Mouse (Mus musculus) kidney, adult 11 months (tissue): Measurements from ENCODE around the gene Hist1h2bg.
"Not testable (repeated sequence)": the region's sequence is repeated elsewhere in the genome, so short reads cannot be mapped to it uniquely, and the experiment has no call there.

Experiments
- DNase-seq: peaks from one replicate; pipeline ENCODE4 v3.0.0; 2022

Gene Hist1h2bg

DNA sequence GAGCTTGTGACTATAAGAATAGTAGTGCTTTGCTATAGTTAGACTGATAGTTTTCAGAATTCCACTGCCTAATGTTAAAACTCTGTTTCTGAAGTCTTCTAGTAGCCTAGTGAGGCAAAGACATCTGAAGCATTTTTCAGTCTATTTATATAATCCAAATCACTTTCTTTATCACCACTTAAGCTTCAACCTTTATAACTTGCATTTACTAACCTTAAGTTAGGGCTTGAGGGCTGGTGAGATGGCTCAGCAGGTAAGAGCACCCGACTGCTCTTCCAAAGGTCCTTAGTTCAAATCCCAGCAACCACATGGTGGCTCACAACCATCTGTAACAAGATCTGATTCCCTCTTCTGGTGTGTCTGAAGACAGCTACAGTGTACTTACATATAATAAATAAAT is 31.4 kb upstream of the Hist1h2bg start:
- DNase-seq = not testable (repeated sequence)

DNA sequence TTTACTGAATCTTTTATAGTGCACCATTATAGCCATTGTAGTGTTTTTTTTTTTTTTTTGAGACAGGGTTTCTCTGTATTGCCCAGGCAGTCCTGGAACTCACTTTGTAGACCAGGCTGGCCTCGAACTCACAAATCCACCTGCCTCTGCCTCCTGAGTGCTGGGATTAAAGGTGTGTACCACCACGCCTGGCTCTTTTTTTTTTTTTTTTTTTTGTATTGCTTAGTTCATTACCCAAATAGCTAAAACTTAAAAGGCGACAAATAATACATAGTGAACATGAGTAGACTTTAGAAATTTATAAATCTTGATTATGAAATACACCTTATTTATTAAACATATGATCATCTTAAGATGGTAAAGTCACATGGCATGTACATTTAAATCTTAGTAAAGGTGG is 29.7 kb upstream of the Hist1h2bg start:
- no peak for DNase-seq

DNA sequence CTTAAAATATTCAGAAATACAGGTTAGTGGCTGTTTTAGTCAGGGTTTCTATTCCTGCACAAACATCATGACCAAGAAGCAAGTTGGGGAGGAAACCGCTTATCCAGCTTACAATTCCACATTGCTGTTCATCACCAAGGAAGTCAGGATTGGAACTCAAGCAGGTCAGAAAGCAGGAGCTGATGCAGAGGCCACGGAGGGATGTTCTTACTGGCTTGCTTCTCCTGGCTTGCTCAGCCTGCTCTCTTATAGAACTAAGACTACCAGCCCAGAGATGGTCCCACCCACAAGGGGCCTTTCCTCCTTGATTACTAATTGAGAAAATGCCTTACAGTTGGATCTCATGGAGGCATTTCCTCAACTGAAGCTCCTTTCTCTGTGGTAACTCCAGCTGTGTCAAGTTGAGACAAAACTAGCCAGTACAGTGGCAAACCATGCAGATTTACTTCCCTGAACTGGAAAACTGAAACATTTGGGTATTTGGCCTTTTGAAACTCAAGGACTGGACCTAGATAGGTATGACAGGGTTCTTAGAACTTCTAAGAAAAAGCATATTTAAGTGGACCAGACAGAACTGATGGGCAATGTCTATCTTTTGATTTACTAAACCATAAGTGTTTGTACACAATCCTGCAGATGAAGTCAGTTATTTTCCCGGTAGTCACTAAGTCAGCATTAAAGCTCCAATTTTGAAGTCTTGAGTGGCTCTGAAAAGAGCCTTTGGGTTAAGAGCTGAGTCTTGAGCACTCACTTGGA is 28.8 kb upstream of the Hist1h2bg start:
- not testable (repeated sequence) for DNase-seq

DNA sequence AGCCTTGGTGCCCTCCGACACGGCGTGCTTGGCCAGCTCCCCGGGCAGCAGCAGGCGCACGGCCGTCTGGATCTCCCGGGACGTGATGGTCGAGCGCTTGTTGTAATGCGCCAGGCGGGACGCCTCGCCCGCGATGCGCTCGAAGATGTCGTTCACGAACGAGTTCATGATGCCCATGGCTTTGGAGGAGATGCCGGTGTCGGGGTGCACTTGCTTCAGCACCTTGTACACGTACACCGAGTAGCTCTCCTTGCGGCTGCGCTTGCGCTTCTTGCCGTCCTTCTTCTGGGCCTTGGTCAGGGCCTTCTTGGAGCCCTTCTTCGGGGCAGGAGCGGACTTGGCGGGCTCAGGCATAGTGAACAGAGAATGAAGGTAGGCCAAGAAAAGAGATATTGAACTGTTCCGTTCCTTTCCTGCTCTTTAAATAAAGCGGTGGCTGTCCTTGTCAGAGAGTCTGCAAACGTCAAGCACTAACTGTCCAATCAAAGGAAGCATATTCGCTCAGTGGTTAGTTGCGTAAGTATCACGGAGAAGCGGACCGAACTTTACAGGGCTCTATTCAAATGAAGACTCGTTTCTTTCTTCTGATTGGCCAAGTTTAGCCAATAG is 28.1 kb upstream of the Hist1h2bg start, which contains the start of gene Hist1h2bh:
TSS of gene Hist1h2bh (minus strand) at position 394 of the 609 bp plus-strand sequence.
- DNase-seq = peak; percentile 77

DNA sequence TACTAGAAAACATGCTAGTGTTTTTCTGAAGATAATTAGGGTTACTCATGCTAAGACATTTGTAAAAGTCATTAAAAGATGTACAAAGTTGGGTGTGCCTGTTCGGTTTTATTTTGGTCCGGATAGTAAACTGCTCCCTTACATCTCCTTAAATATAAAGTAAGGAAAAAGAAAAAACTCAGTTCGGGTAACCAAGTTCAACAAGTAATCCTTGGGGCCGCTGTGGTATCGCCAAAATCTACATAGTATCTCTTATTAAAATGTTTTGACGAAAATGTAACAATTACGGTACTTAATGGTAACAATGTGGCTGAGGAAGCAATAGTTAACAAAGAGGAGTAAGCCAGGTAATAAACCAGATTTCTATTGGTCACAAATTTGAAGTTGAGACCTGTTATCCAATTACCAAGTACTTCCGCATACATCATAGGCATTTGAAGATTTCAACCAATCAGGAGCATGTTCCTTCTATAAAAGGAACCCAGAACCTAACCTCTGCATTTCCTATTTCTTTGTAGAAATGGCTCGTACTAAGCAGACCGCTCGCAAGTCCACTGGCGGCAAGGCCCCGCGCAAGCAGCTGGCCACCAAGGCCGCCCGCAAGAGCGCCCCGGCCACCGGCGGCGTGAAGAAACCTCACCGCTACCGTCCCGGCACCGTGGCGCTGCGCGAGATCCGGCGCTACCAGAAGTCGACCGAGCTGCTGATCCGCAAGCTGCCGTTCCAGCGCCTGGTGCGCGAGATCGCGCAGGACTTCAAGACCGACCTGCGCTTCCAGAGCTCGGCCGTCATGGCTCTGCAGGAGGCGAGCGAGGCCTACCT is 27.0 kb upstream of the Hist1h2bg start, which contains the start of gene Hist1h3f:
TSS of gene Hist1h3f (plus strand) at position 88 of the 822 bp plus-strand sequence.
- peak; percentile 65 for DNase-seq

DNA sequence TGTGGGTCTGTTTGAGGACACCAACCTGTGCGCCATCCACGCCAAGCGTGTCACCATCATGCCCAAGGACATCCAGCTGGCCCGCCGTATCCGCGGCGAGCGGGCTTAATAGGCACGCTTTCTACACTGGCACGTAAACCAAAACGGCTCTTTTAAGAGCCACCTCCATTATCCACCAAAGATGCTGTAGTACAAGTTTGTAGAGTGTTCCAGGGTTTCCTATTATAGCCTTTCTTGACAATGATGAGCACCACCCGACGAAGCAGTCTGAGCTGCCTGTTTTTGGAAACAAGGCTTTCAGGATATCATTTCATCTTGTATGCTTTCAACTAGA is 26.4 kb upstream of the Hist1h2bg start:
- not testable (repeated sequence) for DNase-seq

DNA sequence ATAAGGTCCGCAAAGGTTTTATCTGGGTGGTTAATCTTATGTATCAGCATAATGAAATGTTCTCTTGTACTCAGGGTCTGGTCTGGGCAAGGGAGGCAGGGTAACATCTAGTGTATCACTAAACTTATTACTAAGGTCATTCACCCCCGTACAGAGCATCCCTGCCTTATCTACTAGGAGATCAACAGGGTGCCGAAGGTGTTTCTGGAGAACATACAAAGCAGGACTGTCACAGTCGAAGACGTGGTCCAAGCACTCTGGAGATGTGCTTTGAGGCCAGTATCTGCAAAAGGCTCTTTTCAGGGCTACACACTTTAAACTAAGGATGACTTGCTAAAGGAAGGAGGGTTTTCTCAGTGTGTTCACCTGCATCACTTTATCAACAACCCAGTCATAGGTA is 24.5 kb upstream of the Hist1h2bg start:
- no peak for DNase-seq

DNA sequence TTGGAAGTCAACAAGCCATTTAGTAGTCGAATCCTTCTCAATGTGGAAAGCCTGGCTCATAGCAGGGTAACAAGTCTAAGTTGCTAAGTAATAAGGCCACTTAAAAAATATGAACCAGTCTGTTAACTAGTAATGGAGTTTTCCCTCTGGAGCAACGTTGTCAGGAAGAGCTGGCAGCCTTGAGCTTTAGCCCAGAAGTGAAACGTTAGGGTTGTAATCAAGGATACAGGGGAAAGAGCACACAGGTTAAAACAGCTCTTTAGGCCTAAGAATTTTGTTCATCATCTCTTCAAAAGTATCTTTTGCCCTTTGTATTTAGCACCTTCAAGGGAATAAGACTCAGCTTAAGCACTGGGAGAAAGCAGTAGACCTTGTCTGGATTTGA is 20.4 kb upstream of the Hist1h2bg start:
- no peak for DNase-seq

DNA sequence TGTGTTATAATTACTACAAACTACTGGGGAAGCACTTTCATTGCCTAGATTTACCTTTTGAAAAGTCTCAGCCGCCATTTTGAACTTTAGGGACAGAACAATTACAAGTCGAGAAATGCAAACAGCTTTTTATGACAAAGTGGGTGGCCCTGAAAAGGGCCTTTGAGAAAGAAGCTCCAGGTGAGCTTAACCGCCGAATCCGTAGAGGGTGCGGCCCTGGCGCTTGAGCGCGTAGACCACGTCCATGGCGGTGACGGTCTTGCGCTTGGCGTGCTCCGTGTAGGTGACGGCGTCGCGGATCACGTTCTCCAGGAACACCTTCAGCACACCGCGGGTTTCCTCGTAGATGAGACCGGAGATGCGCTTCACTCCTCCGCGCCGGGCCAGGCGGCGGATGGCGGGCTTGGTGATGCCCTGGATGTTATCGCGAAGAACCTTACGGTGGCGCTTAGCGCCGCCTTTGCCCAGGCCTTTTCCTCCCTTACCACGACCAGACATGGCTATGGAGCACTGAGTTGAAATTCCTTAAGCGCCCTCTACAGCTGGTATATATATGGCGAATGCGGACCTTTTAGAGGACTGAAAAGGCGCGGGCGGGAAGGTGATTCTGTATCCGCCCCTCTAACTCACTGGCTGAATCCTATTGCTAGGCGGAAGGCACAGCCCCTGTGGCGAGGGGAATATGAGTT is 19.9 kb upstream of the Hist1h2bg start, which contains the start of gene Hist1h4f:
TSS of gene Hist1h4f (minus strand) at position 503 of the 689 bp plus-strand sequence.
- DNase-seq = peak; percentile 82

DNA sequence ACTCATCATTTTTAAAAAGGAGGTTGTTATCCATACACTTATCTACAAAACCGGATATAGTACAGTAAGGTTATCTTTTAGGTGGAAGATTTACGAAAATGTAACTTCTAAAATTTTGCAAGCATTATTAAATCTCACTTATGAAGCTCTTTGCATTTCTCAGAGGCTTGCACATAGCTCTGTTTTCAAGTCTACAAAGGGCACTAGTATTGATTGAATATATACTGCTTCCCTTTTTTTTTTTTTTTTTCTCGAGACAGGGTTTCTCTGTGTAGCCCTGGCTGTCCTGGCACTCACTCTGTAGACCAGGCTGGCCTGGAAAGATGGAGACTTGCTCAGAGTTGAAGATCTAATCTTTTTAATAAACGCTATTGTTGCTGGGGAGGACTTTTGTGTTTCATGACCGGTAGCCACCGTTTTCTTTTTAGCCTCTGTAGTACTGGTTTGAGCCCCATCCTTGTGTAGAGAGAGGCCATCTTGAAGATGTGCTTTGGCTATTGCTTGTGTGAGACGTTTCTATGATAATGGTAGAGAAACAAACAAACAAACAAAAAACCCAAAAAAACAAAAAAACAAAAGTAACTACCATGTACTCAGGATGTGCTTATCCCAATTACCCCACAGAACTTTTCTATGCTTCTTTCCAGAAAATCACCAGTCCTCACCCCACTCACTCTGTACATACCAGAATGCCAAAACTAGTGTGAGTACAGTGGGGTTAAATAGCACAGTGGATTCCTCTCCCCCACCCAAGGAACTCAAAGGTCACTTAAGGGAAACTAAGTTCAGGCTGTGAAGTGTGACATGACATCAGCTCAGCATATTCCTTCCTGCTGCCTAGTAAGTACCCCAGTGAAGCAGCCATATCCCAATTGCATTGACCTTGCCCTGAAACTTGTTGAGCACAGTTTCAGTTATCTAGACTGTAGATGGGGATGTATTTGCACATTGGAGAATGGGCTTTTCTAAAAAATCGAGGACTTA is 19.0 kb upstream of the Hist1h2bg start:
- DNase-seq = no peak

DNA sequence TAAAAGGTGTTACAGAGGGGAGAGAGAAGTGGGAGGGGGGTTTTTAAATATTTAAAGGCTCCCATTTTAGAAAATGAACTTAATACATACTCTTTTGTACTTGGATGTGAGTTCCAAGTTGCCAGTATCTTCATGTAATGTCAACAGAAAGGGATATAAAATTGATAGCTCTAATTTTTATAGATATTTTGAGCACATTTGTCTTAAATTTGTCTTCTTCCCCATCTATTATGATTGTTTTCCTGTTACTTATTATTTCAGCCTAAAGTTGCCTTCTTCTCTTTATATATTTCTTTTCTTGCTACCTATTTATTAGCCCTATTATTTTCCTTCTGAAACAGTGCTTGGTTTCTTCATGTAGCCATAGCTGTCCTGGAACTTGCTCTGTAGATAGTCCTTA is 18.2 kb upstream of the Hist1h2bg start, which contains the start of gene Hist1h1d:
TSS of gene Hist1h1d (plus strand) at position 301 of the 400 bp plus-strand sequence.
- no peak for DNase-seq

DNA sequence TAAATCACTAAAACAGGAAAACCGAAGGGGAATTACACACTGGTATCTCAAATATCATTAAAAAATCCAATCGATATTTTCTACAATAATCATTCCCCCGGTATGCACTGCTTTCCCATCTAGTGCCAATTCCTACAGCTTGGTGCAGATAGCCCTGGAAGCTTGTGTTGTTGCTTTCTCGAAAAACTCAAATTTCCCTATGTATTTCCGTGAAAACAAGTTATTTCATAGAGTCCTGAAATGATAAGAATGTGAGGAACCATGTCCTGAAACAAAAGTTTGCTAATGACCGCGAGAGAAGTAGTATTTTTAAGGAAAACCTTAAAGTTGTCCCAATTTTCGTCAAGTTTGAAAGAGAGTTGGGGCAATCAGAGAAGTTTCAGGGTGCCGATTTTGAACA is 16.8 kb upstream of the Hist1h2bg start:
- DNase-seq = no peak

DNA sequence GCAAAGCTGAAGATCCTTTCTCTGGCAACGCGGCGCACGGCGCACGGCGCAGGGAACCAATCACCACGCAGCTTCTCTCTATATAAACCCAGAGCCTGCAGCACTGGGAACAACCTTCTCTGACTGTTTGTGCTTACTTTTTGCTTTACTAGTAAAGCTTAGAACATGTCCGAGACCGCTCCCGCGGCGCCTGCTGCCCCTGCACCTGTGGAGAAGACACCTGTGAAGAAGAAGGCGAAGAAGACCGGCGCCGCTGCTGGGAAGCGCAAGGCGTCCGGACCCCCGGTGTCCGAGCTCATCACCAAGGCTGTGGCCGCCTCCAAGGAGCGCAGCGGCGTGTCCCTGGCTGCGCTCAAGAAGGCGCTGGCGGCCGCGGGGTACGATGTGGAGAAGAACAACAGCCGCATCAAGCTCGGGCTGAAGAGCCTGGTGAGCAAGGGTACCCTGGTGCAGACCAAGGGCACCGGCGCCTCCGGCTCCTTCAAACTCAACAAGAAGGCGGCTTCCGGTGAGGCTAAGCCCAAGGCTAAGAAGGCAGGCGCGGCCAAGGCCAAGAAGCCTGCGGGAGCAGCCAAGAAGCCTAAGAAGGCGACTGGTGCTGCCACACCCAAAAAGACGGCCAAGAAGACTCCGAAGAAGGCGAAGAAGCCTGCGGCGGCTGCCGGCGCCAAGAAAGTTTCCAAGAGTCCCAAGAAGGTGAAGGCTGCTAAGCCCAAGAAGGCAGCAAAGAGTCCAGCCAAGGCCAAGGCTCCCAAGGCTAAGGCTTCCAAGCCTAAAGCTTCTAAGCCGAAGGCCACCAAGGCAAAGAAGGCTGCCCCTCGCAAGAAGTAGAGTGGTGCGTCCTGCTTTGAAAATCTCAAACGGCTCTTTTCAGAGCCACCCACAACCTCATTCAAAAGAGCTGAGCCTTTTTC is 16.0 kb upstream of the Hist1h2bg start:
- DNase-seq = peak; percentile 58

DNA sequence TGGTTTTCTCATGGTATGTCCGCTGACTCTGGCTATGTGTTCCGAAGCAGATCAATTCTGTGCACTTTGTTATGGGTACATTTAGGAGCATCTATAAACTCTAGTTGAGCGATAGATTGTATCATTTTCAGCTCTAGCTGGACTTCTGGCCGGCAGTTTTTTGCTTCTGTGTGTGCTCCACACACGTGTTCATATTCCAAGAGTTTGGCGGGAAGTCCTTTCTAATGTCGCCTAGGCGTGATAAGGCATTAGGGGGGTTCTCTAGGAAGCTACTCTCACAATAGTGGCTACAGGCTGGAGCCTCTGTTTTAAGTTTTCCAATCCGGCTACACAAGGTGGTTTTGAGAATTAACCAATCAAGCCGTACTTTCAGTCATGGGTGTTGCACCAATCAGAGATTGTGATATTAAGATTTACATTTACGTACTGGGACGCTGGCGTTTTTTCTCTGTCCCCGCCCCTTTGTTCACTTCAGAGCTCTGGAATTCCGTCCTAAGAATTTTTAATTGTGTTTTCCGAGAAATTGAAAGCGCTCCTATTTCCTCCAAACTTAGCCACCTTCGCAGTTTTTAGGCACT is 15.3 kb upstream of the Hist1h2bg start:
- peak; percentile 69 for DNase-seq

DNA sequence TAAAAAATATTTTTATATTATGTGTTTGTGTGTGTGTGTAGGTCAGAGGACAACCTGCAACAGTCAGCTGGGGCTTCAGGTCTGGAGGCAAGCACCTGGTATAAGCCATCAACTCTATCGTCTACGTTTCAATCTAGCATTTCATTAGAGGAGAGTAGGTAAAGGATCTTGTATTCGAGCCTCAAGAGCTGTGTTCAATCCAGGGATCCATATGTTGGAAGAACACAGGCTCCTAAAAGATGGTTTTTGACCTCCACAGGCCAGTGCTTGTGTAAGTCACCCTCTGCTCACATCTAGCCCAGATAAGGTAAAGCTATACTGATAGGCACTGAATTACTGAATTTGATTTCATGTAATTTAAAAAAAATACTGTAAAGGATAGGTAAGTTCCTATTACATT is 14.3 kb upstream of the Hist1h2bg start:
- no peak for DNase-seq

DNA sequence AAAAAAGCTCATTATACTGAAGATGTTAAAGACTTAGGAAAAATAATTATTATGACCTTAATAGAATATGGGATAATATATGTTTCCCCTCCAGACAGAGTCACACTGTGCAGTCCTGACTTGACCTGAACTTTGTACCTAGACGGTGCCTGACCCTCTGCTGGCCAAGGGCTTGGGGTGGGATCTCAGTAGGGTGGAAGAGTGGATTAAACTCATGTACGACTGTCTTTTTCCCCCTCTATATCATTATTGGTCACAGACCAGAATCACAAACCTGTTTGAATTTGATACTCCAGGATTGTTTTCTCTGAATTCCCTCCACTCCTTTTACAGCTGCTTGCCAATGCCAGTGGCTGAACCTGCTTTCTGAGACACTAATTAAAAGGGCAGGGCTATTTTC is 10.5 kb upstream of the Hist1h2bg start:
- not testable (repeated sequence) for DNase-seq

DNA sequence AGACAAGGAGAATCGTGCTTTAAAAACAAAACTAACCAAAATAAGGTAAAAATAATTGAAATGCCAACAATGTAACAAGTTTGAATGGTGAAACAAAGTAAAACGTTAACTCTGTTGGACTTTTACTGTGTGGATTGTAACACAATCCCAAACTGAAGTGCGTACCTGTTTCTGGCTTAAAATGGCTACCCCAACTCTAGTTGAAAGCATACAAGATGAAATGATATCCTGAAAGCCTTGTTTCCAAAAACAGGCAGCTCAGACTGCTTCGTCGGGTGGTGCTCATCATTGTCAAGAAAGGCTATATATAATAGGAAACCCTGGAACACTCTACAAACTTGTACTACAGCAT is 9.7 kb upstream of the Hist1h2bg start:
- DNase-seq = not testable (repeated sequence)

DNA sequence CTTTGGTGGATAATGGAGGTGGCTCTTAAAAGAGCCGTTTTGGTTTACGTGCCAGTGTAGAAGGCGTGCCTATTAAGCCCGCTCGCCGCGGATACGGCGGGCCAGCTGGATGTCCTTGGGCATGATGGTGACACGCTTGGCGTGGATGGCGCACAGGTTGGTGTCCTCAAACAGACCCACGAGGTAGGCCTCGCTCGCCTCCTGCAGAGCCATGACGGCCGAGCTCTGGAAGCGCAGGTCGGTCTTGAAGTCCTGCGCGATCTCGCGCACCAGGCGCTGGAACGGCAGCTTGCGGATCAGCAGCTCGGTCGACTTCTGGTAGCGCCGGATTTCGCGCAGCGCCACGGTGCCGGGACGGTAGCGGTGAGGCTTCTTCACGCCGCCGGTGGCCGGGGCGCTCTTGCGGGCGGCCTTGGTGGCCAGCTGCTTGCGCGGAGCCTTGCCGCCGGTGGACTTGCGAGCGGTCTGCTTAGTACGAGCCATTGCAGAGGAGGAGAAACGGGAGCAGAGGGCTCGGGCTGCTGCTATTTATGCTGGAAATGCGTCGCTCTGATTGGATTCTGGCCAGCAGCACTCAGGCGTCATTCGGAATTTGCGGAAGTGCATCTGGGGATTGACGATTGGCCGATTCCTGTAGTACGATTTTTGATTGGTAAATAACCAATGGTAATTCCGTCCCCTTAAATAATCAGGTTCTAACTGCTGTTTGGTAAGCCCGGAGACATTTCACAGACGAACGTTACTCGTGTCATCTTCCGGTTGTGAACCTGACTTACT is 9.1 kb upstream of the Hist1h2bg start, which contains the start of gene Hist1h3e:
TSS of gene Hist1h3e (minus strand) at position 487 of the 777 bp plus-strand sequence.
- peak; percentile 91 for DNase-seq
